Mouse (Mus musculus): ENCODE data around the gene Cisd3.
A peak's percentile ranks its signal among the peaks of the same experiment; 100 is the strongest.
"Not testable (repeated sequence)": the region's sequence is repeated elsewhere in the genome, so short reads cannot be mapped to it uniquely, and the experiment has no call there.

The Cisd3 gene

DNA sequence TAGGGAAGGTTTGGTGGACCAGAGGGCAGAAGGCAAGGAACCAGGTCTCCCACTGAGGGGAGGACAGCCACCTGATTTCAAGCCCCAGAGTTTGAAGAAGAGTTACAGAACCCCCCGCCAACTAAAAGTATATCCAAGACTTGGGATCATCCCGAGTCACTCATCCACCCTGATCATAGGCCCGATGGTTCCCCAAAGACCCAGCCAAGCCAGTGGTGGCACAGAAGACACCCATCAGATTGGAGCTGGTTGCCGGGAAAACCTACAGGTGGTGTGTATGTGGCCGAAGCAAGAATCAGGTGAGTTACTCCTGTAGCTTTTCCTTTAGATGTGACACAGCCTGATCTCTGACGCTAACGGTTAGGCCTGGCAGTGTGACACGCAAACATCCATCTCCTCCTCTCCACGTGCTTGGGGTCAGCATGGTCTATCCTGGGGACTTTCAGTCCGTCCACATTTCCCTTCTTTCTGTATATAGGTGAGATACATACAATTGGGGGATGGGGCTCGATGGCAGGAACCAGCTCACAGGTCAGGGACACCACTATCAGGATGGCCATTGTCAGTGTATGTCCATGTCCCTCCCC lies 789 bp downstream of the Cisd3 start:
- no peak for DNase-seq (ENCODE audit: low spot score)

DNA sequence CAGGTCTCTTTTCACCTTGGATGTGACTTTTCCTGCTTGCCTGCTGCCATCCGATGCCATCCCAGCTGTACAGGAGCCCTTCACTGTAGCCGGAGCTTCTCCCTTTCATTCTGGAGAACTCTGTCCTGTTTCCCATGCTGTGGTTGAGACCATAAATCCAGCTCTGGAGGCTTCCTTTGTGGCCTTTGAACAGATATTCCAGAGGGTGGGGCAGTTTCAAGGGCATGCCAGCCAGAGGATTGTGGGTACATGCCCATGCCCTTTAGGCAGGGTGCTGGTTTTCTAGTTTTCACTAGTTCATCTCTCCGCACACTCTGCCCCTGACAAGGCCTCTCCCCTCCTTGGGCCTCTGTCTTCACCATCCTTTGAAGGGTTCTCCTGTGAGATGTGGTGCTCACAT lies 1.4 kb downstream of the Cisd3 start:
- no peak for DNase-seq (ENCODE audit: low spot score)

DNA sequence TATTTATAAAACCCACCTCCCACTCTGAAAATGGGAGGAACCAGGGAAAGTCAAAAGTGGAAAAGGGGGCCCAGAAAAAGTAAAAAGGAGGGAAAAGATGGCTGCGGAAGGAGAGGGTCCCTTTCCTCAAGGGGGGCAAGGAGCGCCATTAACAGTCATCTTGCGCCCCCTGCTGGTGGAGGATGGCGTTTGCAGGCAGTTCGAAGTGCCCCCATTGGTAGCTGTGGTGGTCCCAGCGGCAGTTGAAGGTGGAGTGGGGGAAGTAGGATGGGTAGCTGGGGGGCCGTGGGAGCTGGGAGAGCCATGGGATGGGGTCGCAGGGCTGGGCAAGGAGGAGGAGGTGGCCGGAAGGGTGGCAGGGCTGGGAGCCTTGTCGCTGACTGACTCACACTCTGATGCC lies 4.2 kb downstream of the Cisd3 start:
- peak; percentile 40 for DNase-seq (ENCODE audit: low spot score)

DNA sequence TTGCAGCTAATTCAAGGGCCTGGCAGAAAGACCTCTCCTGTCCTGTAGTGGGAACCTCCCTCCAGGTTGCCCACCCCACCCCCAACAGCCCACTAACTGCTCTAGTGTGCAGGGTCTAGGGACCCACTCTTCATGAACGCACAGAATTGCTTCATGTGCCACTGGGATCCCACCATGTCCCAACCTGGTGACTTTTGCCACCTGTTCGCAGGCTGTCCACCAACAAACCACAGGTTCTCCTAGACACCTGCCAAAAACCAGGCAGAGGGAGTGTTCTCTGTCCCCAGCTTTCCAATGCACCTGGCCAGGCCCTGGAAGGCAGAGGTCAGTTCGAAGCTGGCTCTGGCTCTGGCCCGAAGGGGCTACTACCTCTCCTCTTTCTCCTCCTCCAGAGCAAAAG lies 8.8 kb downstream of the Cisd3 start:
- DNase-seq (ENCODE audit: low spot score) = no peak

DNA sequence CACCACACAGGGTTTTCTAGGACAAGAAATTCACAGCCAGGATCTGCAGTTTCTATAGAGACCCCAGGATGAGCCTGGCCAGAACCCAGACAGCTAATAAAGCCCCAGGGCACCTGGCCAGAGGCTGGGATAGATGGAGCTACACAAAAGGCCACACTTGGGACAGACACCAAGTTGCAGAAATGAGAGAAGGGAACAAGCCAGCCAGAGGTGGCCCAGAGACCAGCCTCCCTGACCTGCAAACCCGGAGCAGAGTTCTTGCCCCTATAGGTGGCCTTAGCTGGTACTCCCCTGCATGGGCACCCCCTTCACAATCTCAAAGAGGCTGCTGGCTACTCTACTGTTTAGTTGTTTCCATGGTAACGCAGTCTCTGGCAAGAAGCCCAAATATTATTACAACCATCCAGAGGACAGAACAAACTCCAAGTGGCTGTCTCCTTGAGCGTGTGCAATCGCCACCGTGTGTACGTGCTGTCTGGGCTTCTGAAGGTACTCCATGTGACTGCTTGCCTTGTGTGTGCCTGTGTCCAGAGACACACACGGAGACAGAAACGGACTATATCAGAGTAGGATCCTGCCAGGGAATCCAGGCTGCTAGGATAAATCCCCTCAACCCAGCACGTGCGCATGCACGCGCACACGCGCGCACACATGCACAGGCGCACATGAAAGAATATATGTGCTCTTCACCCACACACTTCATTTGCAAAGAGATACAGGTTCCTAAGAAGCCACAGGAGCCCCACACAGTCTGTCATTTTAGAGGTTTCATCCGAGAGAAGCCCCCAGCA lies 9.5 kb downstream of the Cisd3 start:
- no peak for DNase-seq (ENCODE audit: low spot score)

DNA sequence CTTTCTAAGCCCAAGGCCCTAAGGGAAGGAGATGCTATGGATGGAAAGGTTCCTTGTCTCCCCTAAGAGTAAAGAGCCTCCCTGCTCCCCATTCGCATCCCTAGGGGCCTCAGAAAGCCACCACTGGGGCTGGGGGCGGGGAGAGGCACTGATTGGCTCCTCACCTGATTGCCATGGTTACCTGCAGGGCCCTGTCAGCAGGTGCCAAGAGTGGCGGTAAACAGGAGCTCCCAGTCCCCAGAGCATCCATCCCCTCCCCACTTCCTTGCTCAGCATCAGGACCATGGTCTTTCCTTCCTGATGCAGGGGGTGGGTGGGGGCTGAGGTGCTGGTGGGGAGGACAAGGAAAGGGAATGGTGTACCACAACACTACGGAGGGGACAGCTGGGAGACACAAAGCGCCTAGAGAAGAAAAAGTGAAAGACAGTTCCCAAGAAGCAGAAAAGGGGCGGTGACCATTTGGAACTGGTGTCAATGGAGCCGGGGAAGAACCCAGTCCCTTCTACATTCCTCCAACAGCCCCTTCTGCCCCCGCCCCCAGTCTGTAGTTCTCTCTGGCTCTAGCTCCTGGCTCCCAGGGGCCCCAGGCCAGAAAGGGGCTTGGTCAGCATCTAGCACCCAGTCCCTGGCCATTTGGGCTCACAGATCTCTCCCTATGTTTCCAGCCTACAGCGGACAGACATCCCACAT lies 10.2 kb downstream of the Cisd3 start:
- no peak for DNase-seq (ENCODE audit: low spot score)

DNA sequence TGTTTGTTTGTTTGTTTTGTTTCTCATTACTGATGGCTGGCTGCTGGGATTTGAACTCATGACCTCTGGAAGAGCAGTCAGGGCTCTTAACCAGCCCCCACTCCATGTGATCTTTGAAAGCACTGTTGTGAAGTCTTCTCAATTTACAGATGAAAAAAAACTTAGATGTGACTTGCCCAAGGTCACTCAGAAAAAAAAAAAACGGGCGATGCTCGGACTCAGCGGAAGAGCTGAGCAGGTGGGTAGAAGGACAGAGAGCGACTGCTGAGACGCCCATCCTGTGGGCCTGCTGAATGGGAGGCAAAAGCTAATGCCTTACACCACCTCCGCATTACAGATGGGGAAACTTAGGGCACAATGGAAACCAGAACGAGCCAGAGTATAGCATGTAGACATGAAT lies 11.0 kb downstream of the Cisd3 start:
- DNase-seq (ENCODE audit: low spot score) = no peak

DNA sequence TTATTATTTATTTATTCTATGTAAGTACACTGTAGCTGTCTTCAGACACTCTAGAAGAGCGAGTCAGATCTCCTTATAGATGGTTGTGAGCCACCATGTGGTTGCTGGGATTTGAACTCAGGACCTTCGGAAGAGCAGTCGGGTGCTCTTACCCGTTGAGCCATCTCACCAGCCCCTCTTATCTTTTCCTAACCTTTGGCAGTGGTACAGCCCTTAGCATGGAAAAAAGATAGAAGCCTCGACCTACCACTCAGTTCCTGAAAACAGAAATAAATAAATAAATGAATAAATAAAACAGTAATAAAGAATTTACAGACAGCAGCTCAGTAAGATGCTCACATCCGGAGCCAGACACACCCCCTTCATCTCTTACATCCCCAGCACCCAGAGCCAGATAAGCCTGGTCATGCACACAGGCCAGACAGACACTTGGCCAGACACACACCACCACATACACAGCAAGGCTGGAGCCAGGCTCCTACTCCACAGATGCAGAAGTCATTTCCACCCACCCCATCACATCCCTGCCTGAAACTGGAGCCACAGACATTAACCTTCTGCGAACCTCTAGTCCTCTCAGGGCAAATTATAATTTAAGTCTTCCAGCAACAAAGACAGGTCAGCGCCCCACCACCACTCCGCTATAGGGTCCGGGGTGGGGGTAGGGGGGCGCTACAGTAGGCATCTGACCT lies 11.7 kb downstream of the Cisd3 start:
- DNase-seq (ENCODE audit: low spot score) = no peak

DNA sequence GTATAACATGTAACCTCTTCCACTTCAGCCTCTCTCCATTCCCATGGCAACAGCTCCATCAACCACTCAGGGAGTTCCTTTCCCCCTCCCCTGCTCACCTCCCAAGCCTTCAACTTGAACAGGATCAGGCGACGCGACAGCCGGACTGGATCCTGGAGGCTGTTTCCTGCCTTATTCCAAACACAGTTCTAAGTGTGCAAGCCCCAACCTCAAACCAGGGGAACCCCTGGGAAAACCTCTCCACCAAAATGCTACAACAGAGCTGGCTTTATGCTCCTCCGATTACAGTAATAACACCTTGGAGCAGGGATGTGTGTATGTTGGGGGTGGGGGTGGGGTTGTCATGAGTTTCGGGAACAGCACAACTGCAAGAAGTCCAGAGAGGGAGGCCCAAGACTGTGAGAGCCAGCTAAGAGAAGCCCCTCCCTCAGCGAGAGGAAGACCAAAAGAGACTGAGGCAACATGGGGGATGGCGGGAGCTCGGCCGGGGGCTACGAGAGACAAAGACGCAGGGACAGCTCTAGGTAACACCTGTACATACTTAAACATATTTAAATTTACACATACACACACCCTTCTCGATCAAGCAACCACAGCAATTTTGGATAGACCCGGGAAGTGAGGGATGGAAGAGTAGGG lies 12.4 kb downstream of the Cisd3 start:
- no peak for DNase-seq (ENCODE audit: low spot score)

DNA sequence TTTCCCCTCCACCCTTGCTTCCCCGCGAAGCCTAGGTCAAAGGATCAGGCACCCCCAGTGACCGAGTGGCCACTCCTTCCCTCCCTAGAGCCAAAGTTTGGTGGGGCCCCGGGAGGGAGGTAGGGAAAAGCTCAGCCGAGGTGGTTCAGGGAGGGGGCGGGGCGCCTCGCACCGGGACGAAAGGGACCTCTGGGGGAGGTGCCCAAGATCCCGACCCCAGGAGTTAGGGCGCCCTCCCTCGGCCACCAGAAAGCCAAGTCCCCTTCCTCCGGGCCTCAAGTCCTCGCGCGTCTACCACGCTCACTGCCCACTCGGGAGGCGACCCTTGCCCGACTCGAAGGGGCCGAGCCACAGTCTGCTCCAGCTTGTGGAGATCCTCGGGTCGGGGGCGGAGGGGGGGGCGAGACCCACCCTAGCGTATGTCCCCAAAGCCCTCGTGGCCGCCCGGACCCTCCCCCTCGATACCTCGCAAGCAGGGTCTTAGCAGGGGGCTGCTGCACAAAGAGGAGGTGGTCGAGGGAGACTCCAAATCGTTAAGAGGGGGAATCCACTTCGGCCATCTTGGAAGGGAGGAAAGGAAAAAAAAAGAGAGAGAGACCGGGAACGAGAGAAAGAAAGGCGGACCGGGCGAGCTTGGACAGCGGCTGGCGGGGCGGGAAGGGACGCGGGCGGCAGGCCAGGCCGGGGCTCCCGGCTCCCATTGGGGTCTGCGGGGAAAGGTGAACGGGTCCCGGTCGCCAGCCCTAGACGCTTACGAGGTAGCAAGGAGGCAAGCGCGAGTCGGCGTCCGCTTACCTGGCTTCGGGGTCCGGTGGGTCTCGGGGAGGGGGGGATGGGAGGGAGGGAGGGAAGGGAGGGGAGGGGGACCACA lies 13.3 kb downstream of the Cisd3 start:
- no peak for DNase-seq (ENCODE audit: low spot score)

DNA sequence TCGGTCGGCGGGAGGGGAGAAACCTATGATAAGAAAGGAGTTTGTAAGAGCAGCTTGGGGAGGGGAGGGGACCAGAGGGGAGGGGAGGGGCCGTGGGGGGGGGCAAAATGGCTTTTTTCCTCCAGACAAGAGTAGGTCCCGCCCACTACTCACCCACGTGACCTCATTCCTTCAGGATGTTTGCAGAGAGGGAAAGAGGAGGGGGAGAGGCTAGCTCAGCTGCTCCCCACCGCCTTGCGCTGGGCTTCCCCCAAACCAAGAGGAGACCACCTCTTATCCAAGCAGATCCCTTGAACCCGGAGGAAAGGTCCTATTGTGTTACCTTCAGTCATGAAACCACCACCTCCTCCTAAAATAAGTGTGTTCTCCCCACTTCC lies 14.0 kb downstream of the Cisd3 start:
- DNase-seq (ENCODE audit: low spot score) = no peak

DNA sequence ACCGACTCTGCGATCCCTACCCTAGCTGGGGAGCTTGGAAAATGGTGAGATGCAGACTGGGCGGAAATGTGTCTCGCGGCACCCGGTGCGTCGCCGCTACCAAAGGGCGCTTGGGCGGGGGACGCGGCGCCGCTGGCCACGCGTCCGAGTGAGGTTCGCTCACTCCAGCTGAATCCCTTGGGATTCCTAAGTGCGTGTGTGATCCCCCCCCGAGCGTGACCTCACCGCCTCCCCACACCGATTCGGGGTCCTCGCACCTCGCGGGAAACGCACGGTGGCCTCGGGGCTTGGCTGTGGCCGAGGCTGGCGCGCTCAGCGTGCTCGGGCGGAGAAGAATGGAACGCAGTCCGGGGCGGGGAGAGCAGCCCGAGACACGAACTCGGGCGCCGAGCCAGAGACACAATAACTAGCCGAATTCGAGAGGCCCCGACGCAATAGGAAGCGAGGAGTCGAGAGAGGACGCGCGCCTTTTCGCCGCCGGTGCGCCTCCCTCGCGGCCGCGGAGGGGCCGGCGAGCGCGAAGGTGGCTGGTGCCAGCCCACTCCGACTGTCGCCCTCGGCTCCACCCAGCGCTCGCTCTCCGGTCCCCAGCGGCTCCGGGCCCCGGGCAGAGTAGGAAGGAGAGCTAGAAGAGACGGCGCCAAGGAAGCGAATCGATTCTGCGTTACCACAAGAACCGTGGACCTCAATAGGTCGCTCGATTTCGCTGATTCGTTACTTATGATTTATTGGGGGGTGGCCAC lies 14.5 kb downstream of the Cisd3 start, which contains the start of gene Pcgf2:
Gene Pcgf2, minus strand, starts transcription at position 495 of the 743 bp plus-strand sequence.
- no peak for DNase-seq (ENCODE audit: low spot score)

DNA sequence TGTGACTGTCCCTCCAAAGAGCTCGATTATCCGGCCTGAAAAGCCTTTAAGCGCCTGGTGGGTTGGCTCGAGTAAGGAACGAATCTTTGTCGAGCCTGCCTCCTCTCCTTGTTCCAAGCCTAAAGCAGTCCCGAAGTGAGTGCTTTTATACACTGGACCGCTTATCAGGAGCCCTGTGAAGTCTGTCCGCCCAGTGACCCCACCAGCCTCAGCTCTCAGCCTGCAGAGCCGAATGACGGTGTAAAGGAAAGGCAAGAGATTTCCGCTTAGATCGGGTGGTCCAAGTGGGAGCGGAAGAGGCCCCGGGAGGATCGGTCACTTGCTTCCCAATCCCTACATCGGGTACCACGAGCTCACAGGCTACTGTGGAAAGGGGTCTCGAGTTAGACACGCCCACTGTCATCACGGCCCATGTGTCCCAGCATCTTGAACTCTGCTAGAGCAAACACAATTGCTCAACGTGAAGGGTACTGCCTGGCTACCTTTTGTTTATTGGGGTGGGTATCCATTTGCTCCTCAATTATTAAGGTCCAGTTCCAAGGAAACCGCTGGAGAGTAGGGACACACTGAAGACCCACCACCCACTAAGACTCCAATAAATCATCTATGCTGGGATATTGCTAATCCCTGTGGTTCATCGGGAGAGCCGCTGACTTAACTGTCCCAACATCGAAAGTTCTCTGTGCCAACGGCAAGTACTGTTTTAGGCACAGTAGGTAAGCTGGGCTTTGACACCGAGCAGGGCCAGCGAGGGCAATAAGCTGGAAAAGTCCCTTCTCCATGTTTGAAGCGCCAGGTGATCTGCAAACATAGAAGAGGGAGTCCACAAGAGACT lies 15.3 kb downstream of the Cisd3 start:
- no peak for DNase-seq (ENCODE audit: low spot score)

DNA sequence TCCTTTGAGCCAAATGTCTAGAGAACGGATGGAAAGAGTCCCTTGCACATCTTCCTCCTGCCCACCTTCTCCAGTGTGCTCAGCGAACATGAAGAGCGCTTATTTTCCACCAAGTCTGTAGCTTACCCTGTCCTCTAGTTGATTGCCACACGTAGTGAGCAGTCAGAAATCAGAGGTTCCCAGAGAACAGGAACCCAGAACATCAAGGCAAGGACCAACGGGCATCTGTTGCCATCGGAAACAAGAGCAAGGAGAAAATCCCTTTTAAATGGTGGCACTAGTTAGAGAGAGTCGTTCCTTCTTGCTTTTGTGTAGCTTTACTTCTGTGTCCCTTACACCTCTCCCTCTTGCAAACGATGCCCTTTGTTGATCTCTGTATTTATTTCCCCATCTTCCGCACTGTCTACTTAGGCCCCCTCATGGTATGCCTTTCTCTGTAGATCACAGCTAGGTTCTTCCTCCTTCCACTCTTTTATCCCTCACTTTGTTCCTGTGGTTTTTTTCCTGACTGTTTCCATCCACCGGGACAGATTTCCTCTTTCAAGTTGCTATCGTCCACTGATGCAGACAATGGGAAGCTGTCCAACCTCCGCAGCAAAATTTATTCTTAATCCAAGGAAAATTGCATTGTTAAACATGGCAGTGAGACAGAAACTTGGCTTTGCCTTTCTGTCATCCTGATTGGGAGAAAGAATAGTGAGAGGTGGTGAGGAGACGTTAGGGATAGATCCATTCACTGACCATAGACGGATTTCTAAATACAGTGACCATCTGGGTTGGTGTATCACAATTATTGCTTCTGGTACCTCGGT lies 16.2 kb downstream of the Cisd3 start:
- no peak for DNase-seq (ENCODE audit: low spot score)

DNA sequence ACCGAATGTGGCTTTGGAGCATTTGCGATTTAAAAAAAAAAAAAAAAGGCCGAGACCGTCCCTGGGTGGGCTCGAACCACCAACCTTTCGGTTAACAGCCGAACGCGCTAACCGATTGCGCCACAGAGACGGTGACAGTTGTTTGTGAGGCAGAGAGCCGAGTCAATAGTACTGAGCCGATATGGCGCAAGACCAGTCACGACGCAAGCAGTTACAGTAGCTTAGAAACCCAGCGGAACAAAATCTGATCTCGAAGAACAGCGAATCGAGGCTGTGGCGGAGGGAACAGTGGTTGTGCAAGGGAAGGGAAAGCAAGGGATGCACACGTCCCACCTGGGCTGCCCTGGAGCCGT lies 16.7 kb downstream of the Cisd3 start:
- peak; percentile 72 for DNase-seq (ENCODE audit: low spot score)

DNA sequence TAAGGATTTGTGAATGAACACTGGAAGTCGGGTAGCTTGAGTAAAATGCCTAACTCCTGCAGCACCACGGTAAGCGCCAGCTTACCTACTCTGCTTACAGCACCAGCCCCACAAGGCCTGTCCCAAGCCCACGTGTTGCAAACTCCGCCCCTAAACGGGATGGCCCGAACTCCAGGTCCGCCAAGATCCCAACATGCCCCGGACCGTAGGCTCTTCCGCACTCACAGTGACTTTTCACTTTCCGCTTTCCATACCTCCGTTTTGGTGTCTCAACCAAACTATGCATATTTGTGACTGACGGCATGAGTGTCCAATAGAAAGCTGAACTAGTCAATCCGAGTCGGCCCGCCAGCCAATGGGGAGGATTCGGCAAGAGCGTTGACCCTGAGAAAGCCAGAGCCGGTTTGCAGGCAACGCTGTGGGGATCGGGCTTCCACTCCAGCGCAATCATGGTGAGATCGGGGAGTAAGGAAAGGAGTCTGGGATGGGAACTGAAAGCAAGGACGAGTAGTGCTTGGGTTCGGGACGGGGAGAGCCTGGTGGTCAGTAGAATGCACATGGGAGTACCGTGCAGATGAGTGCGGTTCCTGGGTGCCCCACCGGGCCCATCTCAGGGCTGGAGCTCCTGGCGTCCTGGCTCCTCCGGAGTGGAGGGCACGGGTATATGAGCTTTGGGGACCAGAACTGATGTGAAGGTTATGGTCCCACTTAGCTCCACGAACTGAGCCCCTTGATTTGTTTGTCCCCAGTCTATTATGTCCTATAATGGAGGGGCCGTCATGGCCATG lies 17.6 kb downstream of the Cisd3 start, which contains the start of gene Psmb3:
Gene Psmb3, plus strand, starts transcription at position 361 of the 788 bp plus-strand sequence.
- peak; percentile 93 for DNase-seq (ENCODE audit: low spot score)

DNA sequence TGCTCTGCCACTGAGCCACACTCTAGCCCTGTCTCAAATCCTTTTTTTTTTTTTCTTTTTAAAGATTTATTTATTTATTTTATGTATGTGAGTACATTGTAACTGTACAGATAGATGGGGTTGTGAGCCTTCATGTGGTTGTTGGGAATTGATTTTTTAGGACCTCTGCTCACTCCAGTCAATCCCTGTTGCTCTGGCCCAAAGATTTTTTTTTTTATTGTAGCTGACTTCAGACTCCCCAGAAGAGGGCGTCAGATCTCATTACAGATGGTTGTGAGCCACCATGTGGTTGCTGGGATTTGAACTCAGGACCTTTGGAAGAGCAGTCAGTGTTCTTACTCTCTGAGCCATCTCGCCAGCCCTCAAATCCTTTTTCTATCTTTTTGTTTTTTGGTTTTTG lies 24.4 kb downstream of the Cisd3 start:
- DNase-seq (ENCODE audit: low spot score) = not testable (repeated sequence)
